Mouse (Mus musculus): ENCODE measurements around the gene Chd9.

Gene Chd9

GRCm38 (mm10) chr8:91088452-91088851 is 260.3 kb downstream of the Chd9 start:
- DNase-seq (ENCODE audit: low spot score): no peak

- no peak for DNase-seq (ENCODE audit: low spot score)
Measured at GRCm38 (mm10) chr8:91089601-91090000, 261.4 kb downstream of the Chd9 start.

GRCm38 (mm10) chr8:91094135-91094534 is 266.0 kb downstream of the Chd9 start:
- peak; percentile 13 for DNase-seq (ENCODE audit: low spot score)

GRCm38 (mm10) chr8:91098106-91098505 is 270.0 kb downstream of the Chd9 start:
- DNase-seq (ENCODE audit: low spot score): no peak

Measured in yolk sac, embryonic 10.5 days (tissue).